Mouse (Mus musculus) lung, adult 2 months (tissue): ENCODE data around the gene Pfn3.

Experiments
- CTCF ChIP-seq: fragments of 200-500 bp; IDR thresholded peaks from 2 replicates; pipeline ENCODE4 v1.5.1; 2011; ENCODE audit warnings: mild to moderate bottlenecking, low read length, control low read depth; ENCODE audit not compliant: insufficient read depth
- POLR2A ChIP-seq: fragments of 200-500 bp; IDR thresholded peaks from 2 replicates; pipeline ENCODE4 v1.6.1; 2011; ENCODE audit warnings: low read depth, mild to moderate bottlenecking, control low read depth, low read length, borderline replicate concordance; ENCODE audit errors: extremely low read depth

- no peak for TF ChIP-seq POLR2A
- no peak for TF ChIP-seq CTCF
These were observed 34.2 kb upstream of the Pfn3 start for GRCm38 (mm10) chr13:55449205-55449604.
